Mouse (Mus musculus) brain, embryonic 14.5 days (tissue): Measurements from ENCODE around the gene Utp3. TPM values are rescaled to one million over a fixed set of nuclear protein-coding genes. Genes with fewer than 3 reads are reported as not detected.

Experiments
- DNase-seq: peaks from one replicate; pipeline ENCODE4 v3.0.0-alpha.2; 2011; ENCODE audit warnings: low read depth
- CTCF ChIP-seq: fragments of 200-500 bp; IDR thresholded peaks from 2 replicates; pipeline ENCODE4 v1.5.1; 2012; ENCODE audit warnings: inconsistent platforms, mild to moderate bottlenecking, moderate library complexity, borderline replicate concordance; ENCODE audit not compliant: insufficient read depth, insufficient read length; ENCODE audit errors: extremely low read depth
- POLR2A ChIP-seq: fragments of 200-500 bp; IDR thresholded peaks from 2 replicates; pipeline ENCODE4 v1.6.1; 2012; ENCODE audit warnings: mild to moderate bottlenecking, inconsistent platforms, borderline replicate concordance; ENCODE audit not compliant: poor library complexity, insufficient read depth, insufficient read length, severe bottlenecking; ENCODE audit errors: extremely low read depth
- polyA plus RNA-seq: library from polyadenylated mRNA; depleted of rRNA; stranded (reverse); fragments of >200 nt; gene quantifications from 2 replicates; pipeline ENCODE4 v1.2.3, GENCODE M21; 2012; rRNA removed

Gene Utp3
- polyA plus RNA-seq, 1 experiment: 31.7 TPM

GRCm38 (mm10) chr5:88602030-88602429 lies 47.8 kb downstream of the Utp3 start:
- DNase-seq: no peak
- TF ChIP-seq POLR2A: no peak
- no peak for TF ChIP-seq CTCF

- TF ChIP-seq CTCF: no peak
- TF ChIP-seq POLR2A: no peak
- no peak for DNase-seq
Measured at GRCm38 (mm10) chr5:88602713-88603112, 48.5 kb downstream of the Utp3 start.

GRCm38 (mm10) chr5:88604046-88604445 lies 49.8 kb downstream of the Utp3 start:
- no peak for DNase-seq
- no peak for TF ChIP-seq CTCF
- TF ChIP-seq POLR2A: no peak

- no peak for DNase-seq
Measured at GRCm38 (mm10) chr5:88604641-88605358, 50.5 kb downstream of the Utp3 start.

More at GRCm38 (mm10) chr5:88604641-88605358, 50.5 kb downstream of the Utp3 start:
- TF ChIP-seq CTCF (no peak), POLR2A (no peak)

Other genes starting within 250 kb of the Utp3 start
- not detected in 2 replicates for gene Prol1, start 237.2 kb upstream of the Utp3 start, polyA plus RNA-seq
- not detected in 2 replicates for gene Amtn, start 178.4 kb upstream of the Utp3 start, polyA plus RNA-seq
- 0.41 TPM in 1 of 2 replicates, not detected in the other for gene Ambn, start 98.5 kb upstream of the Utp3 start, polyA plus RNA-seq
- gene Enam, start 66.5 kb upstream of the Utp3 start, polyA plus RNA-seq: not detected in 2 replicates
- 0.96 and 1.1 TPM in 2 replicates for gene Jchain, start 26.6 kb upstream of the Utp3 start, polyA plus RNA-seq
- gene Rufy3, start 10.6 kb downstream of the Utp3 start, polyA plus RNA-seq: 121 and 180 TPM in 2 replicates
- gene Grsf1, start 121.7 kb downstream of the Utp3 start, polyA plus RNA-seq: 64.1 and 67.5 TPM in 2 replicates
- gene Mob1b, start 166.4 kb downstream of the Utp3 start, polyA plus RNA-seq: 14.1 and 16.6 TPM in 2 replicates
- gene Dck, start 210.5 kb downstream of the Utp3 start, polyA plus RNA-seq: 41.3 and 51.2 TPM in 2 replicates